Mouse (Mus musculus) heart, embryonic 15.5 days (tissue): ENCODE measurements around the gene Xylt1. TPM values are rescaled to one million over a fixed set of nuclear protein-coding genes. Genes with fewer than 3 reads are reported as not detected.
A peak's percentile ranks its signal among the peaks of the same experiment; 100 is the strongest.

Source experiments
- ATAC-seq: fragments of 200-750 bp; cut with Nextera tagmentation; replicated peaks from 2 replicates; pipeline ENCODE4 v1.8.0; 2017; ENCODE audit warnings: low read depth, moderate TSS enrichment; ENCODE audit not compliant: insufficient number of reproducible peaks, insufficient read depth, low FRiP score
- H3K27ac ChIP-seq: fragments of 300-500 bp; sonication (generic); 2 replicates; pipeline ENCODE4 v1.5.1; 2015; ENCODE audit warnings: mild to moderate bottlenecking, inconsistent platforms
- H3K27me3 ChIP-seq: fragments of 300-500 bp; sonication (generic); 2 replicates; pipeline ENCODE4 v1.6.1; 2015; ENCODE audit warnings: inconsistent platforms
- H3K36me3 ChIP-seq: fragments of 300-500 bp; sonication (generic); 2 replicates; pipeline ENCODE4 v1.6.1; 2015; ENCODE audit warnings: mild to moderate bottlenecking, inconsistent platforms
- H3K4me1 ChIP-seq: fragments of 300-500 bp; sonication (generic); replicated peaks from 2 replicates; pipeline ENCODE4 v1.6.1; 2015; ENCODE audit warnings: inconsistent platforms
- H3K4me2 ChIP-seq: fragments of 300-500 bp; sonication (generic); 2 replicates; pipeline ENCODE4 v1.6.1; 2015; ENCODE audit warnings: inconsistent platforms, mild to moderate bottlenecking, moderate library complexity
- H3K4me3 ChIP-seq: fragments of 300-500 bp; sonication (generic); 2 replicates; pipeline ENCODE4 v1.5.1; 2015; ENCODE audit warnings: mild to moderate bottlenecking, inconsistent platforms
- H3K9ac ChIP-seq: fragments of 300-500 bp; sonication (generic); 2 replicates; pipeline ENCODE4 v1.6.1; 2015; ENCODE audit warnings: mild to moderate bottlenecking, inconsistent platforms
- H3K9me3 ChIP-seq: fragments of 300-500 bp; sonication (generic); replicated peaks from 2 replicates; pipeline ENCODE4 v1.6.1; 2016; ENCODE audit warnings: inconsistent platforms
- WGBS: fragments of 180-500 bp; shearing (Covaris S2); methylation state at CpG from one replicate; pipeline ENCODE4 v1.1.7; 2015; ENCODE audit warnings: mixed read lengths; 5-methylcytosine and 5-hydroxymethylcytosine counted together
- polyA plus RNA-seq: library from polyadenylated mRNA; unstranded; fragments of >200 nt; fragmentation: Nextera tagmentation; extraction: Ambion mirVana; gene quantifications from 2 replicates; pipeline ENCODE4 v1.2.1, GENCODE M21; 2015

The Xylt1 gene
- polyA plus RNA-seq, 1 experiment from 2014 or later, result 0.91 TPM

DNA sequence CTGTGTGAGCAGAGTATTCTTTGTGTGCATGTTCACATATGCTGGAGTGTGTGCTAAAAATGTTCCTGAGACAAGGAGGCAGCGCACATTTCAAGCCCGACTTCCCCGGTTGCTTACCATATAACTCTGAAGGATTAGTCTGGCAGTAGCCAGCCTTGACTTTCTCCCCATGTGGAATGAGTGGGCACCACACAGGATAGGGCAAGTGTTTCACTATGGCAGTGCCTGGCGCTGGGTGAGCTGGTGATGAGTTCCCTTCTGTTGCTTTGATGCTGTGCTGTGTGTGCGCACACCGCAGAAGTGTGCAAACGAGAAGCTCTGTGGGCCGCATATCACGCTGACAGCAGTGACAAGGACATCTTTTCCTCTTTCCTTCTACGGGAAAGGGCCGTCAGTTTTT is 56.1 kb downstream of the Xylt1 start:
- no peak overlapping the region for H3K4me3 ChIP-seq
- no peaks in the 10 kb centered on the region for H3K9me3 ChIP-seq
- 86% methylated on average over 11 of the region's 11 CpGs for WGBS
- H3K27me3 ChIP-seq, result no peaks in the 10 kb centered on the region
- H3K4me2 ChIP-seq, result no peak overlapping the region
- H3K27ac ChIP-seq, result no peak overlapping the region
- H3K4me1 ChIP-seq, result peaks cover 19% of the 10 kb centered on the region
- ATAC-seq, result no peak
- no peak overlapping the region for H3K9ac ChIP-seq
- H3K36me3 ChIP-seq, result no peaks in the 10 kb centered on the region

DNA sequence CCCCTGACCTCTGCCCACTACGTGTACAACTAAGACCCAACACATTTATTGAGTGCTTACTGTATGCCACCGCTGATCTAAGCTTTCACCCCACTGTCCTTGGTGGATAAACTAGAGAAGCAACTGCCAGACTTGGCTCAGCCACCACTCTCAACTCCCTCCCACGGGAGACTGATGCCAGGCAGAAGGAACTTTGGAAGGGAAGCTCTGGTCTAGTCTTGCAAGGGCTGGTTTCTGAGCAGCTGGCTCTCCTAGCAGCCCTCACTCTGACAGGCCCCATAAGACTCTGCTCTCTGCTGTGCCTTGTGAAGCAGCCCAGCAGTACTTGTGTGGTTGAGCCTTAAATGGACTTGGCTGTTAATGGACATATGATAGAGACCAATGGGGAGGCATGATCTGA is 60.2 kb downstream of the Xylt1 start:
- Histone ChIP-seq H3K9me3 (no peaks in the 10 kb centered on the region), H3K4me2 (no peak overlapping the region), H3K9ac (no peak overlapping the region), H3K27ac (no peak overlapping the region), H3K27me3 (no peaks in the 10 kb centered on the region), H3K4me3 (no peak overlapping the region), H3K36me3 (no peaks in the 10 kb centered on the region), H3K4me1 (peaks cover 20% of the 10 kb centered on the region)
- whole genome bisulfite sequencing, result 75% methylated on average over 3 of the region's 3 CpGs
- ATAC-seq, result no peak

DNA sequence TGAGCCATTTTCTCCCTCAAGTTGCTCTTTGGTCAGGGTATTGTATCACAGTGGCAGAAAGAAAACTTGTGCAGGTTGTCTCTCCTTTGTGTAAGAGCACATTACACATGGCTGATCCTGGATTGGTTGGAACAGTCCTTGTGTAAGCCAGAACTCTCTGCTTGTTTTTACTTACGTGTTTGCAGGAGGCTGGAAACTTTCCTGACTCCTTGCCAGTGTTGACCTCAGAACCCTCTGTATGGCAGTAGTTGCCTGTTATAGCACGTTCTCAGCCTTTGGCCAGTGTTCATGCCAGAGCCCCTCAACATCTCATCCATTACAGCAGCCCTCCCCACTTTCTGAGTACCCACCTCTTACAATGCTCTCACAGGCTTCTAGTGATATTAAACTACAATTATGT is 61.9 kb downstream of the Xylt1 start:
- no peaks in the 10 kb centered on the region for H3K27me3 ChIP-seq
- peaks cover 19% of the 10 kb centered on the region for H3K4me1 ChIP-seq
- H3K4me2 ChIP-seq, result no peak overlapping the region
- no peak overlapping the region for H3K9ac ChIP-seq
- no peak overlapping the region for H3K4me3 ChIP-seq
- no peaks in the 10 kb centered on the region for H3K9me3 ChIP-seq
- no peaks in the 10 kb centered on the region for H3K36me3 ChIP-seq
- no peak overlapping the region for H3K27ac ChIP-seq
- WGBS, result 58% methylated on average over 2 of the region's 2 CpGs
- no peak for ATAC-seq

DNA sequence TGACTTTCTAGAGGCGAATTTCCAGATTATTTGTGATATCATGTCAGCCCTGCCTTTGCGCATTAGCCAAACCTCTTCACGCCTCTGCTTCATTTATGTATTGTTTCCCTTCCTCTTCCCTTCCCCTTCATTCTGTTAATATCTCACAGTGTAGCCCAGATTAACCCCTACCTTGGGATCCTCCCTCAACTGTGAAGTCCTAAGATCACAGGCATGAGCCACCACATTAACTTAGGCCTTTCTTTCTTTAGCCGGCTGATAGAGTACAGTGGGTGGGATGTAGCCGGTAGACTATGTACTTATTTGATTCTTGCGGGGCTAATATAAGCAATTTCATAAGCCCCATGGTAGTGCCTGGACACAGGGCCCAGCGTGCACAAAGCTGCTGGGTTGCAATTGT is 62.4 kb downstream of the Xylt1 start:
- Histone ChIP-seq H3K27me3 (no peaks in the 10 kb centered on the region), H3K4me2 (no peak overlapping the region), H3K36me3 (no peaks in the 10 kb centered on the region), H3K9me3 (no peaks in the 10 kb centered on the region), H3K9ac (no peak overlapping the region), H3K4me1 (peaks cover 19% of the 10 kb centered on the region), H3K27ac (no peak overlapping the region), H3K4me3 (no peak overlapping the region)
- 87% methylated on average over 7 of the region's 7 CpGs for WGBS
- ATAC-seq, result no peak

DNA sequence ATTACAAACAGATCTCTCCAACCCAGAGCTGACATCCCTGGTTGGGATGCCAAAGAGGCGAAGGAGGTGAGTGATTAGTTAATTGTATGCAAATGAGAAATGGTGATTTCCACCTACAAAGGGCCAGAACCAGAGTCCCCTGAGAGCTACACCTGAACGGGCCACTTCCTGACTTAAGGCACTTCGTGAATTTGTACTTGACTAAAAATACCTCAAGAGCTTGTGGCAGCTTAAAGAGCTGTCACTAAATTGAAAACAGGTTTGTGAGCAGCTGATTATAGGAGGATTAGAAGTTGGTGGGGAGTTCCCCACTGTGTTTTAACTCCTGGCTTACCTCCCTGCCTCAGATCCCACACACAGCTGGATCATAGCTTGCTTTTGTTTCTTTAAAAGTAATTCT is 64.7 kb downstream of the Xylt1 start:
- ATAC-seq, result no peak
- no peak overlapping the region for H3K9ac ChIP-seq
- H3K27ac ChIP-seq, result peak overlapping the region; percentile 43; the same call in 1 of the 2 replicates
- H3K4me2 ChIP-seq, result no peak overlapping the region
- no peaks in the 10 kb centered on the region for H3K27me3 ChIP-seq
- H3K4me1 ChIP-seq, result peaks cover 19% of the 10 kb centered on the region
- H3K9me3 ChIP-seq, result no peaks in the 10 kb centered on the region
- no peak overlapping the region for H3K4me3 ChIP-seq
- 25% methylated on average over 3 of the region's 3 CpGs for WGBS
- H3K36me3 ChIP-seq, result no peaks in the 10 kb centered on the region

DNA sequence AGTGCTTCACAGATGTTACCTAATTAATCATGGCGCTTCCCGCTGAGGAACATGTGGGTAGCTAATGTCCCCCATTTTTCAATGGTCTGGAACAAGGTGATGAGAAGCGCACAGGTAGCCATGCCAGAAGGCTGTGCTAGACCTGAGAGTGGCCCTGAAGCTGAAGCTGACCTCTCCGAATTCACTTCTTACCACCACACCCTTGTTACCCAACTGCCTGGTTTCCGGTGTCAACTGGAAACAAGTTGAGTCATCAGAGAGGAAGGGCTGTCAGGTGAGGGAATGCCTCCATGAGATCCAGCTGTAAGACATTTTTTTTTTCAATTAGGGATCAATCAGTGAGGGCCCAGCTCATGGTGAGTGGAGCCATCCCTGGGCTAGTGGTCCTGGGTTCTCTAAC is 68.8 kb downstream of the Xylt1 start:
- Histone ChIP-seq H3K27me3 (no peaks in the 10 kb centered on the region), H3K27ac (no peak overlapping the region), H3K4me2 (no peak overlapping the region), H3K4me1 (peaks cover 33% of the 10 kb centered on the region), H3K4me3 (no peak overlapping the region), H3K9me3 (no peaks in the 10 kb centered on the region), H3K9ac (no peak overlapping the region), H3K36me3 (no peaks in the 10 kb centered on the region)
- 93% methylated on average over 5 of the region's 5 CpGs for WGBS
- ATAC-seq, result no peak

DNA sequence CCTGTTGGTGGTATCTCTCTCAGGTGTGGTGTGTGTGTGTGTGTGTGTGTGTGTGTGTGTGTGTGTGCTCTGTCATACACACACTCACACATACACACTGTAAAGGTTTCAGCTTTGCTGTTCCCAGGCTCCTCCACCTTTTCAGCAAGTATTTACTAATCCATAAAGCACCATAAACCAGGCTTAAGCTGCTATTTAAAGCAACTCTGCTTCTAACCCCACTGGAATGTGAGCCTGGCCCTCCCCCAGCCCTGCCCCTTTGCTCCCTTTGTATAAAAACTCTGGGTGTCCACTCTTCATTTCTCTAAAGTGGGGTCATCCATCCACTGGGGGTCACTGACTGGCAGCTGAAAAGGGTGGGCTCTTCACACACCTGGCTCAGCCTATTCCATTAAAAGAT is 70.4 kb downstream of the Xylt1 start:
- no peaks in the 10 kb centered on the region for H3K9me3 ChIP-seq
- H3K4me1 ChIP-seq, result peaks cover 19% of the 10 kb centered on the region
- peak overlapping the region; percentile 52 for H3K27ac ChIP-seq
- no peaks in the 10 kb centered on the region for H3K27me3 ChIP-seq
- no peak overlapping the region for H3K4me2 ChIP-seq
- peak; percentile 48; the same call in 1 of the 2 replicates for ATAC-seq
- no peaks in the 10 kb centered on the region for H3K36me3 ChIP-seq
- no peak overlapping the region for H3K9ac ChIP-seq
- no peak overlapping the region for H3K4me3 ChIP-seq

DNA sequence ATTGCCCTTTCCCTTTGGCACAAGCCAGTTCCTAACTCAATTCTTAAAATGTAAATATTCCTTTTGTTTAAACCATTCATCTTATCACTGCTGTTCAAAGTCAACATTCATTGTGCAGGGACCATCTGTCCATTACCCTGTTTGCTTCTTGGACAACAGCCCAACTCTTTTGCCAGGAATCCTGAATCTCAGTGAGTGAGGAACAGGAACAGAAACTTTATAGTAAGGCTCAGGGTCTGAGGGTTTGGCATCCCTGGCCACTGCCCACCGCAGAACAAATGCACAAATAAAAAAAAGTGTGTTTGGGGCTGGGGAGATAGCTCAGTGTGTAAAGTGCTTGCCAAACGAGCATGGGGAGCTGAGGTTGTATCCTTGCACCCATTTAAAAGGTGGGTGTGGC is 71.5 kb downstream of the Xylt1 start:
- Histone ChIP-seq H3K4me3 (no peak overlapping the region), H3K36me3 (no peaks in the 10 kb centered on the region), H3K4me2 (no peak overlapping the region), H3K27ac (peak overlapping the region; percentile 31; the same call in 1 of the 2 replicates), H3K9ac (no peak overlapping the region), H3K4me1 (peaks cover 19% of the 10 kb centered on the region), H3K9me3 (no peaks in the 10 kb centered on the region), H3K27me3 (no peaks in the 10 kb centered on the region)
- ATAC-seq, result no peak
- WGBS, result 48% methylated on average over 2 of the region's 2 CpGs

DNA sequence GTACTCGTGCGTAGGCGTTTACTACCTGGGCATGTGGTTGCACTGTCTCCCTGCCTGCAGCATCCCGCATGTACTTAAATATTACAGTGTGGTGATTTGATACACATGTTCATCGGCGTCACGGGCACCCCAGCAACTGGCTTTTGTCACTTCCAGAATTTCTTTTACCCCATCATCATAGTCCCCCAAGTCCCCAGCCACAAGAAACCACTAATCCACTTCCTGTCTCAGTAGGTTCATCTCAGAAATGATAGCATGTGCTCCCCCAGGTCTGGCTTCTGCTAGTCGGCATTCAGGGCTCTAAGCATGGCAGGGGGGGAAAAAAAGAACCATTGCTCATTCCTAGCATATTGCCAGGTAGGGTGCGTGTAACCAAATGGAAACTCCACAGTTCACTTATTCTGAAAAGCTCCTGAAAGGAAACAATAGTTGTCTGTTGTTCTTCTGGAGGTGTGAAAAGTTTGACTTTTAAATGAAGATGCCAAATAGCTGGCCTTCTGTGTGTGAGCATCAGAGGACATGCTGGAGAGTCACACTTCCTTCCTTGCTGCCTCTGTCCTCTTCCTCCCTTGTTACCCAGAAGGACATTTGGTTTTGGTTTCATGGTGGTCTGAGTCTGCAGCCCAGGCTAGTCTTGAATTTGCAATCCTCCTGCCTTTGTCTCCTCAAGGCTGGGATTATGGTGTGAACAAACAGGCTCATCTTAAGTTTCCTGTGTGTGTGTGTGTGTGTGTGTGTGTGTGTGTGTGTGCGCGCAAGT is 74.2 kb downstream of the Xylt1 start:
- H3K4me2 ChIP-seq, result no peak overlapping the region
- no peak for ATAC-seq
- H3K4me1 ChIP-seq, result peaks cover 19% of the 10 kb centered on the region
- no peaks in the 10 kb centered on the region for H3K27me3 ChIP-seq
- H3K36me3 ChIP-seq, result no peaks in the 10 kb centered on the region
- WGBS, result 82% methylated on average over 11 of the region's 11 CpGs
- no peak overlapping the region for H3K27ac ChIP-seq
- no peak overlapping the region for H3K9ac ChIP-seq
- no peak overlapping the region for H3K4me3 ChIP-seq
- H3K9me3 ChIP-seq, result no peaks in the 10 kb centered on the region

DNA sequence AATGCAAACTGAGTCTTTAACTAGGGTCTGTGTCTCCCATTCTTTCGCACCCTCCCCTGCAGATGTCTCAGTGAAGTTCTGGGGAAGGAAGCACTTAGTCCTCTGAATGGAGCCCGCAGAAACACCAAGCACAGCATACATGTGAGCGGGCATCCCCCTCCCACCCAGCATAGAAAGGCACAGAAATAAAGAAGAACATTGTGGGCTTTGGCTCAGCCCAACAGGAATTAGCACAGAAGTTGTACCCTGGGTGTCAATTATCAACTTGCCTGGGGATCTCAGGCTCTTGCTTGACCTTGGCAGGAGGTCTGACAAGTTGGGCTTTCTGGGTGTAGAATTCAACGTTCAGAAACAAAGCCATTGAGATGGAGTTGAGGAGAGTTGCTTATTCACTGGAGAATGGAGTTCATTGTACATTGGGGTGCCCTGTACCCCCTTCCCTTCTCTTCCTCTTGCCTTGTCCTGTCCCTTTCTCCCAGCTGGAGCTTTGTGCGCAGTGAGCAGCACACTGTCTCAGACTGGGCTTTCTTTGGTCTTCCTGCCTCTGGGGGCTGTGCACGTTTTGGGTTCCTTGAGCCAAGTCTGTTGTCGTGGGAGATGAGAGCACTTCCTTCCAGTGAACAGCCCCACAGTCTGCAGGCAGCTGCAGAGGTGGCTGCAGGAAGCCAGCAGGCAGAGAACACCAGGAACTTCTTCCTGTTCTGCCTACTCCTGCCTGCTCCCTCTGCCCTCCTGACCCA is 81.6 kb downstream of the Xylt1 start:
- ATAC-seq, result peak; percentile 80
- 47% methylated on average over 7 of the region's 7 CpGs for WGBS

DNA sequence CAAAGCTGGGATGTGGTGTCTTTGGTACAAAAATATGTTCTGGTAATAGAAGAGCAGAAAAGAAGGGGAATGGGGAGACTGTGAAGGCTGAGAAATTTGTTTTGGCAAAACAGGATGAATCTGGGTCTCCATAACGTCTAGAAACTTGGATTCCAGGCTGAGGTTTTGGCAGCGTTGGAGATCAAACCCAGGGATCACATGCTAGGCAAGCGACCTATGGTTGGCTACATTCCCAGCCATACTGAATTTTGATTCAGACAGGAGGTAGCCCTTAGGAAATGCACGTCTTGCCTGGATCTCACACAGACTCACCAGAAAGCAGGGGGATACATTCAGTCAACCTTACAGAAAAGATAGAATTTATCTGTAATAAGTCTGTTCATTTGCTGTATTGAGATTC is 84.2 kb downstream of the Xylt1 start:
- no peak overlapping the region for H3K9ac ChIP-seq
- H3K4me3 ChIP-seq, result no peak overlapping the region
- ATAC-seq, result no peak
- no peaks in the 10 kb centered on the region for H3K36me3 ChIP-seq
- peaks cover 8% of the 10 kb centered on the region for H3K4me1 ChIP-seq
- H3K9me3 ChIP-seq, result no peaks in the 10 kb centered on the region
- WGBS, result 43% methylated on average over 4 of the region's 4 CpGs
- no peak overlapping the region for H3K4me2 ChIP-seq
- no peaks in the 10 kb centered on the region for H3K27me3 ChIP-seq
- H3K27ac ChIP-seq, result no peak overlapping the region

More for the DNA sequence above, 81.6 kb downstream of the Xylt1 start:
- H3K4me1 ChIP-seq, result peaks cover 8% of the 10 kb centered on the region
- no peak overlapping the region for H3K4me3 ChIP-seq
- no peaks in the 10 kb centered on the region for H3K36me3 ChIP-seq
- H3K27me3 ChIP-seq, result no peaks in the 10 kb centered on the region
- H3K27ac ChIP-seq, result peak overlapping the region; percentile 58
- no peak overlapping the region for H3K9ac ChIP-seq
- no peak overlapping the region for H3K4me2 ChIP-seq
- H3K9me3 ChIP-seq, result no peaks in the 10 kb centered on the region
